Mouse (Mus musculus): Measurements from ENCODE around the gene Mettl26. TPM values are rescaled to one million over a fixed set of nuclear protein-coding genes. Genes with fewer than 3 reads are reported as not detected.

The Mettl26 gene
- polyA plus RNA-seq, 1 experiment: 89.7 TPM

Other genes with a start within 250 kb of the Mettl26 start
- gene Gng13, start 157.9 kb upstream of the Mettl26 start, polyA plus RNA-seq (2012; rRNA removed): not detected in 2 replicates
- gene Chtf18, start 147.7 kb upstream of the Mettl26 start, polyA plus RNA-seq (2012; rRNA removed): 2.6 and 2.9 TPM in 2 replicates
- gene Rpusd1, start 147.4 kb upstream of the Mettl26 start, polyA plus RNA-seq (2012; rRNA removed): 25.8 and 28.8 TPM in 2 replicates
- gene Mslnl, start 139.0 kb upstream of the Mettl26 start, polyA plus RNA-seq (2012; rRNA removed): 0.36 and 0.38 TPM in 2 replicates
- gene Msln, start 120.7 kb upstream of the Mettl26 start, polyA plus RNA-seq (2012; rRNA removed): 17.7 and 34.7 TPM in 2 replicates
- 19.1 and 23.9 TPM in 2 replicates for gene Narfl, start 101.3 kb upstream of the Mettl26 start, polyA plus RNA-seq (2012; rRNA removed)
- gene Haghl, start 89.4 kb upstream of the Mettl26 start, polyA plus RNA-seq (2012; rRNA removed): 45.8 and 47.3 TPM in 2 replicates
- gene Ccdc78, start 88.5 kb upstream of the Mettl26 start, polyA plus RNA-seq (2012; rRNA removed): 0.29 and 0.30 TPM in 2 replicates
- gene Fam173a, start 82.2 kb upstream of the Mettl26 start, polyA plus RNA-seq (2012; rRNA removed): 105 and 133 TPM in 2 replicates
- 0.23 TPM in 1 of 2 replicates, not detected in the other for gene AC134908.4, start 79.4 kb upstream of the Mettl26 start, polyA plus RNA-seq (2012; rRNA removed)
- gene Metrn, start 77.9 kb upstream of the Mettl26 start, polyA plus RNA-seq (2012; rRNA removed): 22.2 and 31.4 TPM in 2 replicates
- 0.58 and 0.81 TPM in 2 replicates for gene Fbxl16, start 66.0 kb upstream of the Mettl26 start, polyA plus RNA-seq (2012; rRNA removed)
- gene Wdr24, start 51.4 kb upstream of the Mettl26 start, polyA plus RNA-seq (2012; rRNA removed): 32.1 and 36.4 TPM in 2 replicates
- 91.2 and 94.5 TPM in 2 replicates for gene Jmjd8, start 46.2 kb upstream of the Mettl26 start, polyA plus RNA-seq (2012; rRNA removed)
- 219 and 228 TPM in 2 replicates for gene Stub1, start 41.7 kb upstream of the Mettl26 start, polyA plus RNA-seq (2012; rRNA removed)
- gene Rhbdl1, start 37.8 kb upstream of the Mettl26 start, polyA plus RNA-seq (2012; rRNA removed): 129 and 138 TPM in 2 replicates
- gene Gm20683, start 33.3 kb upstream of the Mettl26 start, polyA plus RNA-seq (2012; rRNA removed): 47.4 and 55.8 TPM in 2 replicates
- 54.0 and 60.0 TPM in 2 replicates for gene Rhot2, start 30.2 kb upstream of the Mettl26 start, polyA plus RNA-seq (2012; rRNA removed)
- 27.1 and 35.9 TPM in 2 replicates for gene Wdr90, start 13.6 kb upstream of the Mettl26 start, polyA plus RNA-seq (2012; rRNA removed)
- gene Mcrip2, start 6.3 kb upstream of the Mettl26 start, polyA plus RNA-seq (2012; rRNA removed): 58.8 and 61.7 TPM in 2 replicates
- gene Wfikkn1, start 5.8 kb downstream of the Mettl26 start, polyA plus RNA-seq (2012; rRNA removed): 0.95 and 1.1 TPM in 2 replicates
- 49.5 and 51.3 TPM in 2 replicates for gene Rab40c, start 44.7 kb downstream of the Mettl26 start, polyA plus RNA-seq (2012; rRNA removed)
- gene Pigq, start 69.9 kb downstream of the Mettl26 start, polyA plus RNA-seq (2012; rRNA removed): 122 and 144 TPM in 2 replicates
- 7.0 and 12.9 TPM in 2 replicates for gene Nhlrc4, start 69.9 kb downstream of the Mettl26 start, polyA plus RNA-seq (2012; rRNA removed)
- gene A930017K11Rik, start 77.5 kb downstream of the Mettl26 start, polyA plus RNA-seq (2012; rRNA removed): 2.4 TPM in 2 replicates
- 27.6 and 28.1 TPM in 2 replicates for gene Capn15, start 110.7 kb downstream of the Mettl26 start, polyA plus RNA-seq (2012; rRNA removed)
- gene Rab11fip3, start 194.5 kb downstream of the Mettl26 start, polyA plus RNA-seq (2012; rRNA removed): 29.9 and 35.0 TPM in 2 replicates
- 24.3 and 24.4 TPM in 2 replicates for gene Decr2, start 215.3 kb downstream of the Mettl26 start, polyA plus RNA-seq (2012; rRNA removed)
- 7.2 and 9.4 TPM in 2 replicates for gene Nme4, start 220.5 kb downstream of the Mettl26 start, polyA plus RNA-seq (2012; rRNA removed)
- 65.0 and 70.0 TPM in 2 replicates for gene Tmem8, start 238.2 kb downstream of the Mettl26 start, polyA plus RNA-seq (2012; rRNA removed)
- 75.3 and 86.7 TPM in 2 replicates for gene Mrpl28, start 248.4 kb downstream of the Mettl26 start, polyA plus RNA-seq (2012; rRNA removed)